Mouse (Mus musculus) testis, postnatal 10 days (tissue): ENCODE measurements around the gene Cldn9.

ENCODE experiments used
- DNase-seq: peaks from one replicate; pipeline ENCODE4 v3.0.0; 2021; ENCODE audit warnings: low spot score

Cldn9 gene

DNA sequence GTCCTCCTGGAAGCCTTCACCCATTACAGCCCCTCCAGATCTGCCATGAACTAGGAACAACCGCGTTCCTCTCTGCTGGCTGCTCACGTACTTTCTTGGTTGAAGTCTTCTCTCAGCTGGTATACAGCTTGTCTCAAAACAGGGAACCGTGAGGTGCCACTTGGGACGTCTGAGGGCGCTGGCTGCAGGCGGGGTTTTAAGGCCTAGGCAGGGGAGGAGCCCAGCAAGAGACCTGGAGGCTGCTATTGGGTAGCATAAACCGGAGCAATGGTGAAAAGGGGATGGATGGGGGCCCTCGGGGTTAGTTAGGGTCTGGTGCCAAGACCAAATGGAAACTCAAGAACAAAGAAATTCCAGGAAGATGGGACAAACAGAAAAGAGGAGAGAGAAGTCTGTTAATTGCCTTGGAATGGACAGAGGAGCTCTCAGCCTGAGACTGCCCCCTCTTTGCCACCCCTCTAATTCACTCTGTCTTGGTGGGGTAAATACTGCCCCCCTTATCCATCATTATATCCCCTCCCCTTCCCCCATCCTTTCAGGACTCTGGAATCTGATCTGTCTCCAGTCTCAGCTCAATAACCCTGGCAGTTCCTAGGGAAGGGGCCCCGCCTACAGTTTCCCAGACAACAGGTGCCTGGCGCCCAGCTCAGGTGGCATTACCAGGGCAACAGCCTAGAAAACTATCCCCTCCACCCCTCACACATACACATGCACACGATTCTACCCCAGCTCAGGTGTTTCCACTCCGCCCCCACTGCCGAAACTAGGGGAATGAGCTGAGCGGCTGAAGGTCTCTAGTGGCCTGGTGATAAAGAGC lies at the start of gene Cldn9:
Gene Cldn9, minus strand, starts transcription at position 171 of the 817 bp plus-strand sequence.
- no peak for DNase-seq

DNA sequence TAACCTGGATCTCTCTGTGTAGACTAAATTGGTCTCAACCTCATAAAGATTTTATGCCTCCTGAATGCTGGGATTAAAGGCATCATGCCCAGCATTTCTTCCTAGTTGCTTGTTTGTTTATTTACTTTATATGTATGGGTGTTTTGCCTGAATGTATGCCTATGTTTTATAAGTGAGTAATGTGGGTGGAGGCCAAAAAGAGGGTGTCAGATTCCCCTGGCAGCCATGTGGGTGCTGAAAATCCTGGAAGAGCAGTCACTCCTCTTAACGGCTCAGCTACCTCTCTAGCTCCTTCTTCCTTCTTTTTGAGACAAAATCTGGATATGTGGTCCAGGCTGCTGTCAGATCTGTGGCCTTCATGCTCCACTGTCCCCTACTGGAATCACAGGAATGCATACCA lies 46.6 kb upstream of the Cldn9 start:
- no peak for DNase-seq

DNA sequence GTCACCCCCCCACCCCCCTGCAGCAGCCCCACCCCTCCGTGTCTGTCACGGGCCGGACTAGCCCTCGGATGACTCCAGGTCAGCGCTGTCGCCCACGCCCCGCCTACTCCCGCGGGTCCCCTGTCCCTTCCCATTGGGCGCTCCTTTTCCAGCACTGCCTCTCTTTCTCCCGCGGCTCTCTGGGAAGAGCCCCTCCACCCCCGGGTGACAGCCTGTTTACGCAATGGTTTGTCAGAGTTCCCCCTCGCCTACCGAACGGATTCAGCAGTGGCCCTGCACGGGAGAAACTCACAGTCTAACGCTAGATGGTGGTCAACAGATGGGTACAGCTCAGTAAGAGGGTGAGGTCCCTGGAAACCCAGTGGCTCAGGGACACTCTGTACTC lies 42.9 kb upstream of the Cldn9 start:
- DNase-seq, result peak; percentile 78

DNA sequence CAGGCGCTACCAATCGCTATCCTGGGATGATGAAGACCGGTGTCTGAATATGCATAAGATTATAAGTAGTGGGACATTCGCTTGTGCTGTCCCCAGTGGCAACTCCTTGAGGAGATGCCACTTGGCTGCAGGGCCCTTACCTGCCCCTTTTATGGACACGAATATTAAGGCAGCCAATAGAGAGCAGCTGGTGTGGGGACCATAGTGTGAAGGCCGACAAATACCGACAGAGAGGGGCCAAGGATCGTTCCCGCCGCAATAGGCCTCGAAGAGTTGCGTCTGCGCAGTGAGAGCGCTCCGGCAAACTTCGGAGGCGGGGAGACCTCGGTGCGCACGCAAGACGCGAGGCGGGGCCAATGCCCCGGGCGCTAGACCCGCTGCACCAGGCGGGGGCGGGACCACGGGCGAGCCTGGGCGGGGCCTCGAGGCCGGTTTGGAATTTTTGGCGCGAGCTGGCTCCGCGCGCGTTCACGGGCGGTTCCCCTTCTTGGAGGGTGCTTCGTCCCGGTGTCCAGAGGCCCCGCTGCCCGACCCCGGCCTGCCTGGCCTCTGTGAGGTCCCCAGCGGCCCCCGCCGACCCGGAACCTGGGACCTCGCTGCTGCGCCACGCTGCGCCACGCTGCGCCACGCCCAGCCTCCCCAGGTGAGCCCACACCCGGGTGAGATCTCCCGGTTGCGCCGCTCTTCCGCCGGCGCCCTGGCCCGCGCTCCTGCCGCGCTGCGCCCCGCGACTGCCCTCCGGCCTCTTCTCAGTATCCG lies 42.4 kb upstream of the Cldn9 start, which contains the start of gene Pkmyt1:
Gene Pkmyt1, plus strand, starts transcription at position 338 of the 759 bp plus-strand sequence.
- DNase-seq, result peak; percentile 98

DNA sequence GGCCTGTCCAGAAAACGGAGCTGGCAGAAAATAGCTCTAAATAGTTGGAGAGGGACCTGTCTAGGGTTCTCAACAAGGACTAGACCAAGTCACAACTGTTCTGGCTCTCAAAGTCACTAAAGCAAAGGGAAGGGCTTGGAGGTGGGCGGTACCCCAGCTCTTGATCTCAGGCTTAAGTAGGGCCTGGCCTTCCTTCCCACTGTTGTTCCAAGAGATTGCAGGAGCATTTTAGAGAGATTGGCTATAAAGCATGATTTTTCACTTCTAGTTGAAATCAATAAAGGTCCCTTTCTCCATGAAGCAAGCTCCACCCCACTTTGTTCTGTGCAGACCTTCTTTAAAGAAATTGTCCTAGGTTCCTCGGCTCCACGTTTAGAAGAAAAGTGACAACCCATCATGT lies 41.7 kb upstream of the Cldn9 start:
- DNase-seq, result no peak

DNA sequence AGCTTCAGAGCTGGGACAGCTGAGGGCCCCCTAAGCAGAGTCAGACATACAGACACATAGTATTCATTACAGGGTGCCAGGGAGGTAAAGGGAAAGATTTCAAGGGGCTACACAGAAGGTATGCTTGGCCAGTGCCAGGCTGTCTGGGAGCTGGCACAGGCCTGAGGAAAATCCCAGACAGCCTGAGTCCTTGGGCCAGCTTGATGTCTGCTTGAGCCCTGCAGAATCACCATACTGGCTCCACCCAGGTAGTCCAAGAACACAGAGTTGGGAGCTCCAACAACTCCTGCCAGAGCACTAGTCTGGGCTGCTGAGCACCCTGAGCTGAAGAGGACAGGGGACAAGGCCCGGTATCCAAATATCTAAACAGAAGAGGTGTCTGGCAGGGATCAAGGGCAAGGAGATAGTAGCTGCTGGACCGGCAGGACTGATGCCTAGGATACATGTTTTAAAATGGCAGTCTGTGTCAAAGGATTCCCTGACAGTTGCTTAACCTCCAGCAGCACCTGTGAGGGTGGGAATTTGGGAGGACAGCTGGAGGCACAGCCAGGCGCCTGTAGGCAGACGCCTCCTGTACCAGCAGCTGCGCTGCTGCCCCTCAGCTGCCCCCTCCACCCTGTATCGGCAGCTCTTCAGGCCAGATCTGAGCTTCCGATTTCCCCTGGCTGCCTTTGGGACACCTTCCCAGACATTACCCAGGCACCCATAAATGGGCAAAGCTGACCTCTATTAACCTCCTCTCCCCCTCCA lies 38.7 kb upstream of the Cldn9 start, which contains the start of gene 1520401A03Rik:
Gene 1520401A03Rik, minus strand, starts transcription at position 408 of the 750 bp plus-strand sequence.
- DNase-seq, result no peak

DNA sequence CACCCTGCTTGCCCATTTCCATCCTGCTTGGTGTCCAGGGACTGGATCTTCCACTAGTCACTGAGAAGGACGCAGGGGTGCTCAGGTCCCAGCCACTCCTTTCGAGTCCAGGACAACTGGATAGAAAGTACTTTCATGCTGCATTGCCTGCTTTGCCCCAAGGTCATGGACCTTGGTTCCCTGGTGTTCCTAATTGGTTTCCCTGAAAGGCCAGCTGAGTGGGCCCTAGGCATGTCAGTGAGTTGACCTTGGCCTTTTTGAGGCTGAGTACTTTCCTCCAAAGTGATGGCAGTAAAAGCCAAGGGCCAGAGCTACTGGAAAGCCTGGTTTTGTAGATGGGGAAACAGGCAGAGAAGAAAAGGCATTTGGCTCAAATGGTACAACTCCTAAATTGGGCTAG lies 38.1 kb upstream of the Cldn9 start:
- DNase-seq, result no peak

DNA sequence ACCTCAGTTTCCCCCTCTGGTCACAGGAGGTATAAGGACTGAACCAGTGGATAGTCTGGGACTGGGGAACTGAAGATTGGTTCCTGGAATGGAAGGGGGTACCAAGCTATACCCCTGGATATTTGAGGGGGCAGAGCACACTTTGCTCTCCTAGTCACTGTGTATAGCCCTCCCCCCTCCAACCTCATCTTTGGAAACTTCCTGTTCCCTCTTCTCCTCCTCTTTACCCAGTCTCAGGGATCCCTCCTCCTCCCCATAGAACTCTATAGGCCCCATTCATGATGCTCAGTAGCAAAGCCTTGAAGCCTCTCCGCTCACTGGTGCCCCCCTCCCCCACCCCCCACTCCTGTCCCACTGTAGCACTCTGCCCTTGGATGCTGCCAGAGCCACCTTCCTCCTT lies 35.6 kb upstream of the Cldn9 start:
- no peak for DNase-seq

DNA sequence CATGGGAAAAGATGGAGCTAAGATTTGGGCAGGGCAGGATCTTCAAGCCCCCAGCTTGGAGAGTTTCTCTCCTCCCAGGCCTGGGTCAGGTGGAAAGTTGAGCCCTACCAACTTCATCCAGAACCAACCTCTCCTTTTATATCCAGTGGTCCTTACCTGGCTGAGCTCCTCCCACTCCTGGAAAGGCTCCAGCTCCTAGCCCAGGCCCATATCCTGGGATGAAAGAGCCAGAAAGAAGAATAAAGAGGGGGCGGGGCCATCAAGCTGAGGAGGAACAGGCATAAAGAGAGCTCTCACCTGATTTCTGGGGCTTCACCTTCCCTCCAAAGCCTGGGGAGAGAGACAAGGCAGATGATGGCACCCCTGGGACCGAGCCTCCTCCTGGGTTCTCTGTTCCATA lies 33.2 kb upstream of the Cldn9 start:
- no peak for DNase-seq

DNA sequence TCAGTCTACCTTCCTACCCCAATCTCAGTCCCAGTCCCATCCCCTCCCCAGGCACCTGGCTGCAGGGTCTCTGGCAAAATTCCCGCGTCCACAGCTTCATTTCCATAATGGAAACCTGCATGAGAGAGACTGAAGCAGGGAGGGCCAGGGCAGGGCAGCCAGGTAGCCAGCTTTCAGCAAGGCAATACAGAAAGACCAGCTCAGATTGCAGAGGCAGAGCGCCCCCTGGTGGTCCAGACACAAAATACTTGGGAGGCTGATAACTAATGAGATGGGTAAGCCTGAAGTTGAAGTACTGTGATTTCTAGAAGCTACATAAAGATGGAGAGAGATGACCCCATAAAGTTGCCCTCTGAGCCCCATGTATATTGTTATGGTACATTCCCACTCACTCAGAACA lies 22.4 kb upstream of the Cldn9 start:
- peak; percentile 88 for DNase-seq

DNA sequence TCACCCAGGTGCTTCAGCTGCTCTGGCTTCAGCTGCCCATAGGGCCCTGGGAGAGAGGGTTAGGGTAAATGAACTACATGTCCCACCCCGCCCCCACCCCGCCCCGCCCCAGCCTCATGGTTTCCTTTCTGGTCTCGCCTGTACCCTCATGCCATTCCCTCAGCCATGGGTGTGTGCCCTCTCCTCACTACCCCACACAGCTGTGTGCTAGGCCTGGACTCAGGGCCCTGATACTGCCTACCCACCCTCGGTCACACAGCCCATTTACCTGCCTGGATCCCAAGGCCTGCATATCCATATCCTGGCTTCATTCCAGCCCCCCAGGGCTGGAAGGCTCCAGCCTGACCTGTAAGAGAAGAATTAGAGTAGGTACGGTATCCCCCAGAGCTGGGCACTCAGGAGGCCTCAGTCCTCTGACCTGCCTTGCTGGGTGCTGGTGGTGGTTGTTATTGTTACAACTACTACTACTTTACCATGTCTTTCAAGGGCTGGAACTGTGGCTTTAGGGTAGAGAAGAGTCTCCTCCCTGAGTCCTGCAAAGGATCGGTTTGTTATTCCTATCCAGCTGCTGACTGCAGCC lies 21.8 kb upstream of the Cldn9 start:
- no peak for DNase-seq

DNA sequence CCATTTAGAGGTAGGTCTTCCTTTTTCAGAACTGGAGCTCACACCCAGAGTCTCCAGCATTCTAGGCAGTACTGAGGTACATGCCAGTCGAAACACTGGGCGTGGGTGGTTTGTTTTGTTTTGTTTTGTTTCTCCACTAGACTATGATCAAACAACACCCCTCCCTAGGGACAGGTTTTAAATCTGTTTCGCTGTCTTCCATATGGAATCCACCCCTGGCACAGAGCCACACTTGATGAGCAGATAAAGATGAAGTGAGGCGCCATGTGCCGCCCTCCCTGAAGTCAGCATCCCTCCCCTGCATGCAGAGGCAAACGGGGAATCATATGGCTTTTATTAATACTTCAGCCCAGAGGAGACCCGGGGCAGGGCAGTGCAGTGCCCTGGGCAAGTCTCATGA lies 20.9 kb upstream of the Cldn9 start:
- DNase-seq, result no peak

DNA sequence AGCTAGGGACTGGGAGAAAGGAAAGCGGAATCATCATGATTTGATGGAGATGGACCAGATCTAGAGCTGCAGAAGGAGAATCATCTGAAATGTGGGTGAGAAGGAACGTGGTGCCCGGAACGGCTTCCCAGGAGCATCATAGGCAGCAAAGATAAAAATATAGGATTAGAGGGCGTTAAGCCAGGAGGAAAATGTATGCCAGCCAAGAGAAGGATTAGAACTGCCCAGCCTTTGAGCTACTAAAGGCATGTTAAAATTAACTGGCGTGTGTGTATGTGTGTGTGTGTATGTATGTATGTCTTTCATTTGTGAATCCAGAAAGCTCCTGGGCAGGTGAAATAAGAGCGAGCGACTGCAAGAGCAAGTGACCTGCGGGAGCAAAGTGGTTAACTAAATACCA lies 19.5 kb upstream of the Cldn9 start:
- DNase-seq, result no peak

DNA sequence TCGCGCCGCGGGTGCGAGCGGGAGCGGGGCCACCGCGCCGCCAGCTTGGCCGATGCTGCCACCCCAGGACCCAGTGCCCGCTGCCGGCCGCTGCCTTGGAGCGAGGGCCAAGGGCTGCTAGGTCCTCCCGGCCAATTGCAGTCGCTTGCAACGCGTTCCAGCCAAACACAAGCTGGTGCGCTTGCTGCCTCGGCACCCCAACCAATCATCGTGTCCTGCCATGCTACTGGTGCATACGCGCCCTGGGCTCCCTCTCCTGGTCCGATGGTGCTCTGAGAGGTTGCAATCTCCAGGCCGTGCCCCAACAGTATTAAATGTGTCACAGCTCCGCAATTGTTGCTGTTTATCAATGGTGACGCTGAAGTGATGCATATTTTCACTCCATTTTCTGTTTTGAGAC lies 16.3 kb upstream of the Cldn9 start:
- peak; percentile 90 for DNase-seq

DNA sequence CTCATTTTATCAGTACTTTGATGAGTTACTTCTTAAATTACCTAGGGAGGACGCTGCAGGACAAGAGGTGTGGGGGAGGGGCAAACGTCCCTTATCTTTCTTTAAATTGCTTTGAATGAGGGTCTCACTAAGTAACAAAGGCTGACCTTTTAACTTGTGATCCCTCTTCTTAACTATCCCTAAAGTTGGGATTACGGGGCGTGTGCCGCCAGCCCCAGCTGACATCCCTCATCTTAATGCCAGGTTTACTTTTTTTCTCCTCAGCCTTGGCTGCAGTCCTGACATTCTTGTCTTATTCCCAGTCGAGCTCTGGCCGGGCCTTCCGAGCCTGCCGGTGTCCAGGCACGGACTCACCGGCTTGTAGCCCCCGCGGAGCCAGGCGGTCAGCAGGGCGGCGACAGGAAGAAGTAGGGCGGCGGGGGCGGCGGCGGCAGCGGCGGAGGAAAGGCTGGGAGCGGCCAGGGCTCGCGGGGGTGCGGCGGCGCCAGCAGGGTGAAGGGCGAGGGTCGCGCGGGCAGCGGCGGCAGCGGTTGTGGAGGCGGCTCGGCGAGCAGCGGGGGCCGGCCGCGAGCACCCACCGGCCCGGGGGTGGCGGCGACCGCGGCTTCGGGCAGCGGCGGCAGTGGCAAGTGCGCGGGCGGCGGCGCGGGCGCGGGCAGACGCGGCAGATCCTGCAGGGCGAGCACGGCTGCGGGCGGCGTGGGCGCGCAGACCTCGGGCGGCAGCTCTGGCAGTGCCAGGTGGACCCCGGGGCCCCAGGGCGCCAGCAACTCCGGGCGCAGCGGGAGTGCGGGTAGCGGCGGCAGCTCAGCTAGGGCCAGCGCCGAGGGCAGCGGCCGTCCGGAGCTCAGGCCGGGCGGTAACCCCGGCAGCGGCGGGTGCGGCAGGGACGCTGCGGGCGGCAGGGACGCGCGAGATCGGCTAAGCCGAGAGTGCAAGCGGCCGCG lies 15.6 kb upstream of the Cldn9 start:
- DNase-seq, result no peak

DNA sequence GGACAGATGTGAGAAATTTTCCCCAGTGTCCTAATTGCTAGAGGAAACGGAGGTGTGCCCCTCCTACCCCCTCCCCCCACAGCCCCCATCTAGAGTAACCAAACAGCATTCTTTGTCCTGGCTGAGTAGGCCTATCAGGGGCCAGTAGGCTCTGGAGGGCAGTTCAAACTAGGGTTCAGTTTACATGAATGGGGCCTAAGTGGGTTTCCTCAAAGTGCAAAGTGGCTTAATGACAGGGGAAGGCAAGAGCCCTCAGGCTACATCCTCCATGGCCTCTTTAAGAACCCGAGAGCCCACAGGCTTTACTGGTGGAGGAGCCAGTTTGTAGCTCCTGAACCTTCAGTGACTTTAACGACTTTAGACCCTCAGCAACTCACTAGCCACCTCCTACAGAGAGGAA lies 12.0 kb upstream of the Cldn9 start:
- DNase-seq, result no peak

DNA sequence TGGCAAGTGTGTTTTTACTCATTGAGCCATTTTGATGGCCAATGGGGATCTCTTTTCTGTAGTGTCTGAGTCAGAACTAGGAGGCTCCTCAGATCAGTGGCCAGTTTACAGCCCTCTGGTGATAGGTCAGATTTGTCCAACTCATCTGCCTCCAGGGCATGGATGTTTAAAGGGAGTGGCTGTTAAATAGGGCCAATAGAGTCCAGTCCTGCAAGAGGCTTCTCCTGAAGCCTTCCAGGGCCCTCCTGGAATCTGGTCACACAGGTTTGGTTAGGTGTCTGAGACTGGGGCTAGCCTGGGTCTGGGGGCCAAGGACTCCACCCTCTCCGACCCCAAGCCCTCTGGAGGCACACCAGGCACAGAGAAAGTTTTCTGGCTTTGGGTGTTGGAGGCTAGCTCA lies 10.7 kb upstream of the Cldn9 start:
- DNase-seq, result no peak

DNA sequence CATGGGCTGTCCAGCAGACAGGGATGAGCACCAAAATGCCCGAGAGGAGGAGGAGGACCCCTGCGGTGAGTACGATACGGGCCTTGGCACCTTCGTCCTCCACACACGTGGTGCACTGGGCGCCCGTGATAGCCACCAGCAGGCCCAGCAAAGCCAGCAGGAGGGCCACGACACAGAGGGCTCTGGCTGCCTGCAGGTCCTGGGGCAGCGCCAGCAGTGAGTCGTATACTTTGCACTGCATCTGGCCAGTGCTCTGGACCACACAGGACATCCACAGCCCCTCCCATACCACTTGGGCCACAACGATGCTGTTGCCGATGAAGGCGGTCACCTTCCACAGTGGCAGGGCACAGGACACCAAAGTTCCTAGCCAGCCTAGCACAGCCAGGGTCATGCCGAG lies 600 bp downstream of the Cldn9 start:
- DNase-seq, result no peak

DNA sequence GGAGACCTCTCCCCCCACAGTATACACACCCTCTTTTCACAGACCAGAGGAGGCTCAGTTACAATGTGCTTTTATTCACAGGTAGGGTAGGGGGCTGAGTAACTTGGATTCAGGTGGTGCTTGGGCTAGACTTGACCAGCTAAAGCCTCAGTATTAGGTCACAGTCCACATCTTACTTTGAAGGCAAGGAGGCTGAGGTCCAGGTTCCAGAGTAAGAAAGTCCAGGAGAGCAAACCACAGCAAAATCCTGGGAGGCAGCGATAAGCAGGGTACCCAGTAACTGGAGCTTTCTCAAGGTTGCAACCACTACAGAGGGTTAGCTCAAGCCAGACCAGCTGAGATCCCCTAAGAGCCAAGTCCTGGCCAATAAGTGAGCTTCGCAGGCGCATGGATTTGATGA lies 1.3 kb downstream of the Cldn9 start:
- DNase-seq, result no peak

DNA sequence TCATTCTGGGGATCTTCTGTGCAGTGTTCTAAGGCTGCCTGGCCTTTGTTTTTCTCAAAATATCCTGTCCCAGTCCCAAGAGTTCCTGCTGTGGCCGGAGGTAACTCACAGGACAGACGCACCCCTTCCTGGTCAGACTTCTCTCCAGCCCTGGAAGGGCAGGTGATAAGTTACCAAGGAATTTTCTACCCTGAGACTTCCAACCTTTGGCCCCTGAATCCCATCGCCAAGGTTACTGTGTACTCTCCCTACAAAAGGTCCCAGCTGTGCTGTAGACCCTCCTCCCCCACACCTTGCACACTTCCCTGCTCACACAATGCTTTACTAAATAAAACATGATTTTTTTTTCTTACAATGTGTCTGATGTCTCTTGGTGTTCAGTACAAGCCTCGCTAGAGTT lies 1.7 kb downstream of the Cldn9 start:
- DNase-seq, result no peak

DNA sequence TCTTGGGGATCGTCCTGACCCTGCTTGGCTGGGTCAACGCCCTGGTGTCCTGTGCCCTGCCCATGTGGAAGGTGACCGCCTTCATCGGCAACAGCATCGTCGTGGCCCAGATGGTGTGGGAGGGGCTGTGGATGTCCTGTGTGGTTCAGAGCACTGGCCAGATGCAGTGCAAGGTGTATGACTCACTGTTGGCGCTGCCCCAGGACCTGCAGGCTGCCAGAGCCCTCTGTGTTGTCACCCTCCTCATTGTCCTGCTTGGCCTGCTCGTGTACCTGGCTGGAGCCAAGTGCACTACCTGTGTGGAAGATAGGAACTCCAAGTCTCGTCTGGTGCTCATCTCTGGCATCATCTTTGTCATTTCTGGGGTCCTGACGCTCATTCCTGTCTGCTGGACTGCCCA lies 2.7 kb downstream of the Cldn9 start:
- peak; percentile 52 for DNase-seq
